Mouse (Mus musculus): ENCODE measurements around the gene Socs3.

- TF ChIP-seq POLR2A (IDR thresholded peaks at IDR 0.05; ENCODE audit: extremely low read depth, insufficient read depth, low read length) (no peak), CTCF (IDR thresholded peaks at IDR 0.05; ENCODE audit: low read depth, low read length) (no peak)
Observed at GRCm38 (mm10) chr11:118004217-118004616, 34.4 kb upstream of the Socs3 start.
